Mouse (Mus musculus) embryonic fibroblast, embryonic 13.5 days (primary cell): Measurements from ENCODE around the gene Spsb4.

ENCODE experiments used
- CTCF ChIP-seq: IDR thresholded peaks from 2 replicates; pipeline ENCODE4 v1.5.1; 2011; ENCODE audit warnings: mild to moderate bottlenecking, control low read depth, low read length, moderate library complexity, borderline replicate concordance; ENCODE audit not compliant: insufficient read depth
- POLR2A ChIP-seq: IDR thresholded peaks from 2 replicates; pipeline ENCODE4 v1.6.1; 2011; ENCODE audit warnings: low read depth, mild to moderate bottlenecking, control low read depth, low read length, moderate library complexity

- no peak for TF ChIP-seq CTCF
- no peak for TF ChIP-seq POLR2A
Observed at GRCm38 (mm10) chr9:97002025-97002424, 16.6 kb downstream of the Spsb4 start.
